Comparison of ENCODE assay signal across 17 mouse cellular contexts in the genomic region with DNA sequence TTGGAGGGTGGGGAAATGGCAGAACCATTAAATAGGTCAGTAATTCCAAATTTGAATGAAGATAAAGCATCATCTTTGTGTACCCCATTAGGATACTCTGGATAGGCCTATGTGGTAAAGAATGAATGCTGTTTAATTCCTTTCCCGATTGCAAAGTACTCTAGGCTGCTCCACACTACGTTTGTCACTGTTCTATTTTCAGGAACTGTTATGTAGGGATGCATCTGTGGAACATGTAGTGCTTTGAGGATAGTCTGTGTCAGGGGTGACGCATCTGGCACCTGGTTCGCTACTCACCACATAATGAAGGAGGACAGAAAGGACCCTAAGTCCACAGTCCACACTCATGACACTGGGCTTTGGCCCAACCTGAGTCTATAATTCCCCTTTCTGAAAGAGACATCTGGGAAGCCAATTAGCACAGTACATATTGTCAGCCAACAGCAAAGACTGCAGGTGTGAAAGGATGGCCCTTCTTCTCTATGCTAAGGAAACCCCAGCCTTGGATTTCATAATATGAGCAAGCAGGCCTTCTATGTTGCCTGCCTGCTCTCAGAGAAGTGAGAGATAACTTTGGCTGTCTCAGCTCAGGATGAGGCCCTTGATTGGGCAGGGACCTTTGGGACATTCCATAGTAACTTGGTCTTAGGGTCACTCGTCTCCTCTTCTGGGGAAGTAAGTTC.
"Had no signal": no experiment of that assay in that cellular context is flagged by ENCODE, and none has a peak within 500 bp of the region (broad histone marks: within the 10 kb centered on the region; RNA-seq: fewer than 3 reads in every experiment).

No protein-coding gene starts in this region.

- H3K4me1 ChIP-seq: lung, embryonic 15.5 days; megakaryocyte, embryonic 14.5 days; midbrain, embryonic 13.5 days; midbrain, embryonic 15.5 days; neural tube, embryonic 12.5 days; stomach, embryonic 15.5 days had no signal

- H3K4me3 ChIP-seq: lung, embryonic 15.5 days; megakaryocyte, embryonic 14.5 days; midbrain, embryonic 13.5 days; midbrain, embryonic 15.5 days; neural tube, embryonic 12.5 days; stomach, embryonic 15.5 days had no signal

- H3K9me3 ChIP-seq: lung, embryonic 15.5 days; midbrain, embryonic 13.5 days; midbrain, embryonic 15.5 days; neural tube, embryonic 12.5 days; stomach, embryonic 15.5 days had no signal

- H3K9ac ChIP-seq: lung, embryonic 15.5 days; midbrain, embryonic 13.5 days; midbrain, embryonic 15.5 days; neural tube, embryonic 12.5 days; stomach, embryonic 15.5 days had no signal

- DNase-seq: lung, adult 2 months; lung, postnatal 14 days; lung, postnatal 36 days; right cerebral cortex, postnatal 14 days; thymus, adult 2 months; thymus, postnatal 25 days; thymus, postnatal 4 days had no signal

- H3K27me3 ChIP-seq: lung, embryonic 15.5 days; megakaryocyte, embryonic 14.5 days; midbrain, embryonic 13.5 days; midbrain, embryonic 15.5 days; neural tube, embryonic 12.5 days; stomach, embryonic 15.5 days had no signal

- H3K4me2 ChIP-seq: lung, embryonic 15.5 days; midbrain, embryonic 11.5 days; midbrain, embryonic 13.5 days; midbrain, embryonic 15.5 days; neural tube, embryonic 12.5 days; stomach, embryonic 15.5 days had no signal

- H3K36me3 ChIP-seq: lung, embryonic 15.5 days; midbrain, embryonic 13.5 days; midbrain, embryonic 15.5 days; neural tube, embryonic 12.5 days; stomach, embryonic 15.5 days had no signal

- H3K27ac ChIP-seq: lung, embryonic 15.5 days; macrophage; midbrain, embryonic 13.5 days; midbrain, embryonic 15.5 days; neural tube, embryonic 12.5 days; stomach, embryonic 15.5 days; stomach, postnatal 0 days had no signal

- ATAC-seq: lung, postnatal 0 days; midbrain, embryonic 13.5 days; midbrain, embryonic 15.5 days had no signal
